Mouse (Mus musculus) embryonic fibroblast, embryonic 13.5 days (primary cell): ENCODE measurements around the gene Opn4. TPM values are rescaled to one million over a fixed set of nuclear protein-coding genes. Genes with fewer than 3 reads are reported as not detected.

Experiments used
- H3K27ac ChIP-seq: 2 replicates; pipeline ENCODE4 v1.5.1; 2012; ENCODE audit warnings: low read length, control low read depth, inconsistent platforms; ENCODE audit not compliant: insufficient read depth
- H3K4me1 ChIP-seq: 2 replicates; pipeline ENCODE4 v1.6.1; 2011; ENCODE audit warnings: low read length; ENCODE audit not compliant: control insufficient read depth, insufficient read depth
- H3K4me3 ChIP-seq: 2 replicates; pipeline ENCODE4 v1.5.1; 2011; ENCODE audit warnings: mild to moderate bottlenecking, control low read depth, low read length; ENCODE audit not compliant: insufficient read depth
- CTCF ChIP-seq: IDR thresholded peaks from 2 replicates; pipeline ENCODE4 v1.5.1; 2011; ENCODE audit warnings: mild to moderate bottlenecking, control low read depth, low read length, moderate library complexity, borderline replicate concordance; ENCODE audit not compliant: insufficient read depth
- POLR2A ChIP-seq: IDR thresholded peaks from 2 replicates; pipeline ENCODE4 v1.6.1; 2011; ENCODE audit warnings: low read depth, mild to moderate bottlenecking, control low read depth, low read length, moderate library complexity
- polyA plus RNA-seq: library from polyadenylated mRNA; stranded (reverse); fragments of >200 nt; gene quantifications from 2 replicates; pipeline ENCODE4 v1.2.4, GENCODE M21; 2011; ENCODE audit warnings: low read depth; ENCODE audit not compliant: missing spikeins, insufficient read length

The Opn4 gene
- not detected in 2 replicates for polyA plus RNA-seq

- Histone ChIP-seq H3K4me1 (no peaks in the 10 kb centered on the region), H3K27ac (no peak within 1 kb of the TSS), H3K4me3 (no peak within 1 kb of the TSS)
- no peak for TF ChIP-seq CTCF
- no peak for TF ChIP-seq POLR2A
These were observed at the start of gene Opn4 for GRCm38 (mm10) chr14:34599941-34600340. Gene Opn4, minus strand, starts transcription at chr14:34600142.

- TF ChIP-seq CTCF = no peak
- no peak for TF ChIP-seq POLR2A
- H3K27ac ChIP-seq = no peak overlapping the region
- H3K4me1 ChIP-seq = no peaks in the 10 kb centered on the region
- H3K4me3 ChIP-seq = no peak overlapping the region
These were observed 48.0 kb upstream of the Opn4 start for GRCm38 (mm10) chr14:34647870-34648475.

DNA sequence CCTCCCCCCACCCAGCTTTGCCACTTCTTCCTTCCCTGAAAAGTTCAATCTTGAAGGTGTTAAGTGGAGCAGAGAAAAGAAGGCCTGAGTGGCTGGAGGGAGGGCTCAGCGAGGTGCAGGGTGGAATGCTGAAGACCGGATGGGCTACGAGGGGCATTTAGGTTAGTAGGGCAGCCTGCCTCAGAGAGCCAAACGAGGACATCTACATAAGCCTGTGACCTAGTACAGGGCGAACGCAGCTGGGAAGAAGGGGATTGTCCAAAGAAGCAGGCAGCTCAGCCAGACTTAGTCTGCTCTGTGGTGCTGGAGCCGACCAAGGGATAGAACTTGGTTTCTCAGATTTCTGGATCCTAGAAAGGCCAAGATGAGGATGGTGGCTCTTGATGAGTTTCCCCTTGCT, 44.2 kb upstream of the Opn4 start:
- TF ChIP-seq CTCF (no peak), POLR2A (no peak)
- Histone ChIP-seq H3K4me3 (no peak overlapping the region), H3K4me1 (no peaks in the 10 kb centered on the region), H3K27ac (no peak overlapping the region)

- H3K27ac ChIP-seq = no peak overlapping the region
- no peak for TF ChIP-seq CTCF
- no peak for TF ChIP-seq POLR2A
- H3K4me1 ChIP-seq = no peaks in the 10 kb centered on the region
- H3K4me3 ChIP-seq = no peak overlapping the region
These were observed 35.8 kb upstream of the Opn4 start for GRCm38 (mm10) chr14:34635721-34636120.

GRCm38 (mm10) chr14:34635192-34635591, 35.2 kb upstream of the Opn4 start:
- H3K27ac ChIP-seq = no peak overlapping the region
- TF ChIP-seq CTCF = no peak
- no peak for TF ChIP-seq POLR2A
- no peak overlapping the region for H3K4me3 ChIP-seq
- no peaks in the 10 kb centered on the region for H3K4me1 ChIP-seq

DNA sequence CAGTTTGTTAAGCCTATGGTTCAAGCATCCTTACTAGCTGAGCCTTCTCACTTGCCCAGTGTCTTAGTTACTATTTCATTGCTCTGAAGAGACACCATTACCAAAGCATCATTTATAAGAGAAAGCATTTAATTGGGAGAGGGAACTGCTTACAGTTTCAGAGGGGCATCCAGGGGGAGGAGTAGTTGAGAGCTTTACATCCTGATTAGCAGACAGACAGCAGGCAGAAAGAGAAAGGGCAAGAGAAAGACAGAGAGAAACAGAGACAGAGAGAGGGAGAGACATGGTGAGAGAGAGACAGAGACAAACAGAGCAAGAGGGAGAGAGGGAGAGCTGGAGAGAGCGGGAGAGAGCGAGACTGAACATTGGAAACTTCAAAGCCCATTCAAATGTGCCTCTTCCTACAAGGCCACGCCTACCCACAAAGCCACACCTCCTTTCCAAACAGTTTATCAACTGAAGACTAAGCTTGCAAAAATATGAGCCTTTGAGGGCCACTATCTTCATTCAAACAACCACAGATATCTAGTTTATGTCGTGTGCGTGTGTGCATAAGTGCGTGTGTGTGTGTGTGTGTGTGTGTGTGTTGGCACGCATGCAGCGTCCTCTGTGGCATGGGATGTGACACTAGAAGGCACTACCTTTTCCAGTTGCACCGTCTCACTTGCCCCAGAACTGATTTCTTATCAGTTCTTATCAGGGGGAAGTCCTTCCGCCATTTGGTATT, 32.9 kb upstream of the Opn4 start:
- H3K4me1 ChIP-seq = no peaks in the 10 kb centered on the region
- no peak overlapping the region for H3K27ac ChIP-seq
- H3K4me3 ChIP-seq = no peak overlapping the region
- TF ChIP-seq CTCF (no peak), POLR2A (no peak)

GRCm38 (mm10) chr14:34626824-34627223, 26.9 kb upstream of the Opn4 start:
- Histone ChIP-seq H3K4me3 (no peak overlapping the region), H3K4me1 (no peaks in the 10 kb centered on the region), H3K27ac (no peak overlapping the region)
- TF ChIP-seq CTCF = no peak
- TF ChIP-seq POLR2A = no peak

GRCm38 (mm10) chr14:34623531-34624210, 23.7 kb upstream of the Opn4 start:
- TF ChIP-seq POLR2A = no peak
- no peak for TF ChIP-seq CTCF

GRCm38 (mm10) chr14:34623074-34623473, 23.1 kb upstream of the Opn4 start:
- H3K4me1 ChIP-seq = no peaks in the 10 kb centered on the region
- H3K27ac ChIP-seq = no peak overlapping the region
- TF ChIP-seq CTCF = no peak
- no peak for TF ChIP-seq POLR2A
- no peak overlapping the region for H3K4me3 ChIP-seq

More at GRCm38 (mm10) chr14:34623531-34624210, 23.7 kb upstream of the Opn4 start:
- no peak overlapping the region for H3K4me3 ChIP-seq
- H3K27ac ChIP-seq = no peak overlapping the region
- no peaks in the 10 kb centered on the region for H3K4me1 ChIP-seq
